Mouse (Mus musculus) megakaryocyte-erythroid progenitor cell, adult 5-6 weeks (primary cell): ENCODE measurements around the gene Cdhr1. TPM values are rescaled to one million over a fixed set of nuclear protein-coding genes. Genes with fewer than 3 reads are reported as not detected.
"Not testable (repeated sequence)": the region's sequence is repeated elsewhere in the genome, so short reads cannot be mapped to it uniquely, and the experiment has no call there.

ENCODE experiments used
- ATAC-seq: replicated peaks from 2 replicates; pipeline ENCODE4 v1.8.0; 2016; ENCODE audit warnings: mild to moderate bottlenecking, inconsistent platforms; ENCODE audit not compliant: severe bottlenecking, poor library complexity, low FRiP score, low TSS enrichment
- total RNA-seq, 2 experiments: library from RNA; stranded (forward) in 1 of 2; stranded (reverse) in 1 of 2; fragments of 200-1000, 215-1000 nt in 1 of 2; fragments of >200 nt in 1 of 2; fragmentation: Nextera tagmentation in 1 of 2; gene quantifications; 2 replicates each; pipeline ENCODE4 v1.2.3; 2014 to 2017

Cdhr1 gene
- total RNA-seq (2014; fragmentation: Nextera tagmentation) (not detected in 2 replicates), total RNA-seq (2017) (not detected in 2 replicates)

DNA sequence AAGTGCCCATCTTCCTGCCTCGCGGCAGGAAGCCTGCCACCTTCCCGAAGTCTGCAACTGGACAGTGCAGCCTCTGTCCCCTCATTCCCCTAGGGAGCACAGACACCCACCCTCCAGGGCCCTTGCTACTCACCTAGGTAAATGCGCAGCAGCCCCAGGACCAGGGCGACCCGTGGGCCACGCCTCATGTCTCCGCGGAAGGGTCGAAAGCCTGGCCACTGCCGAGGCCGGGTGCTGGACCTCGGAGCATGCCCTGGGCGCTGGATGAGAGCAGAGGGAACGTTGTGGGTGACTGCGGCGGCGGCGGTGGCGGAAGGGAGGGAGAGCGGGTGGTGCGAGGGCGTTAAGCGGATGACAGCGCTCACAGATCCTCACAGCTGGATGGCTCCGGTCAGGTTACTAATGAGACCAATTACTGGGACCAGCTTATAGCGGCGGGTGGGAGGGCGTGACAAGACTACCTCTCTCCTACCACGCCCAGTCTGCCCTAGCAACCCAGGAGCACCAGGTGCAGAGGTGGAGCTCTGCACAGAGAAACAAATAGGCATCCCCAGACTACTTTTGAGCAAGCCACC, at the start of gene Cdhr1:
Gene Cdhr1, minus strand, starts transcription at position 392 of the 575 bp plus-strand sequence.
- ATAC-seq = no peak

DNA sequence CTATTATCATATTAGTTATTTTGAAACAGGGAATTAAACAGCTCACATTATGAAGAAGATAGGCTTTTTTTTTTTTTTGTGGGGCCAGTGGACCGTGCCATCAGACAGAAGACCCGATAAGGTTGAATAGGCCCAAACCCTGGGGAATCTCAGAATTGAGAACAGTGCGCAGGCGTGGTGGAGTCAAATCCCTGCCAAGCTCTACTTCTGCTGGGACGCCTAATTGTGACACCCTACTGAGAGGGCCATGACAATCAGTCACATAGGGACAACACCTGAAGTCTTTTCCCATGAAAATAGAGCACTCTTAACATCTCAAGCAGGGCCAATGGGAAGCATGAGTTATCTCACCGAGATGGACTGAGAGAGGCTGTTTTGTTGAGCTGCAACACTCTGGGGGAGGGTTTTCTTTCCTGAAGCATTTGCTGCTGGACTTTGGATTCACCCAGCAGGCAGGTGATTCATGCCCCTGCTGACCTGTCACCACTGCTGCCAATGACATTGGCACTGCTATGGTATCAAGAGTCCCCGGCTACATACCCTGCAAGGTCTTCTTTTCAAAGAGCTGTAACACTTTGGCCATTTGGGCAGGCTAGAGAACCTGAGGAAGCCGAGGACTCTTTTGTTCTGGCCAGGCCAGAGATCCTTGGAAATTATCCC, 41.0 kb upstream of the Cdhr1 start:
- ATAC-seq = no peak

DNA sequence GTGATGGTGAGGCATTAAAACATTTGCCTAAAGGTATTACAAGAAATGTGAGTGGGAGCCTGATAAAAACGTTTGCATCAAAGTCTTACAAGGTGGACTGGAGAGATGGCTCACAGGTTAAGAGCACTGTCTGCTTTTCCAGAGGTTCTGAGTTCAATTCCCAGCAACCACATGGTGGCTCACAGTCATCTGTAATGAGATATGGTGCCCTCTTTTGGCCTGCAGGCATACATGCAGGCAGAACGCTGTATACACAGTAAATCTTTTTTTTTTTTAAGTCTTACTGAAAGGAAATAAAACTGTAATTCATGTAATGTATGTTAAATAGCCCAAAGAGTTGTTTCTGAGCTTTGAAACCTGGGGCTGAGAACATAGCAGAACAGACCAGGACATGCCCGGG, 39.4 kb upstream of the Cdhr1 start:
- not testable (repeated sequence) for ATAC-seq

DNA sequence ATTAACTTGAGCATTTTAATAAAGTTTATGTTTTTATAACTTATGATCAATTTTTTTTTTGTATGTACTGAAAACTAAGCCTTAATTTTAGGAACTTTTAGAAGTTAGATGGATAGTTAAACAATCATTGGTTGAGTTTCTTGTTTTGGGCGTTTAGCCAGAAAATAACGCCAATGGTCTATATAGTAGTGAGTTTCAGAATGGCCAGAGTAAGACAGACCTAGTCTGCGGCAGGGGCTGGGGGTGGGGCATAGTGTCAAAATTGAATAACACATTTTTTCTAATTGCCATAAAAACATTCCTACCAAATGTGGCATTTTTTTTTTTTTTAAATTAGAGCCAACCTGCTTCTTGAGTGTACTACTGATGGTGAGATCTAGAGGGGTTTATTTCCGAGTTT, 38.0 kb upstream of the Cdhr1 start:
- ATAC-seq = no peak

DNA sequence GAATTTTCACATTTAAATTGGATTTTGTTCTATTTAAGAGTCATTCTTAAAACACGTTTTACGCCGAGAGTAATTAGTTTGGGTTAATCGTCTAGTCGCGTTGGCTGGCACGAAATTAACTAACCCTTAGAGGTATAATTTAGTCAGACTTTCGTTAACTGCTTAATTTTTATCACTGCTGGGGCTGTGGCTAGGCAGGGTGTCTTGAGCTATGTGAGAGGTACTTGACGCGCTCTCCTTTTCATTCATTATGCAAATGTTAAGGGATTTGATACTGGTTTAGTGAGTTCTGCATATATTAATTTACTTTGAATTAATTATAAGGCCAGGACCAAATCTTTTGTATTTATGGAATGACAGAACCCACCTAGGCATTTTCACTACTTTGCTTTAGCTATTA, 37.5 kb upstream of the Cdhr1 start:
- peak; percentile 32 for ATAC-seq

DNA sequence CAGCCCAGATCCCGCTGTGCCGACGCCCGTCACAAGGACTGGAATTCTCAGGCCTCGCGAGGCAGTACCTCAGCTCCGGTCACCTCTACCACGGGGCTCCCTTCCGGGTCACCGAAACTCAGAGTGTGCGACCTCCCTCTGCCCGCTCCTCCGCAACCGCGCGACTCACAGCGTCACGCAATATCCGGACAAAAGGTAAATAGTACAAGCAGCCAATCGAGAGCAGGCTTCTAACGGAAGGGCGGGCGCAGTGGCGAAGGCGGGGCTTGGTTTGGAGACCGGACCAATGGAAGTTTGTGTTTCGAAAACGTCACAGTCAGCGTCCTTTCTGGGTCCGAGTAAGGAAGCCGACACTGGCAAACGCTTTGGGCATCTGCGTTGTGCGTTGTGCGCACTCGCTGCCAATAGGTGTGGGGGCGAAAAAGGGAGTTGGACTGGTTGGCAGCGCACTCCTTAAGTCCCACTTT, 37.0 kb upstream of the Cdhr1 start, which contains the start of gene Ghitm:
Gene Ghitm, minus strand, starts transcription at position 146 of the 467 bp plus-strand sequence.
- ATAC-seq = peak; percentile 99

DNA sequence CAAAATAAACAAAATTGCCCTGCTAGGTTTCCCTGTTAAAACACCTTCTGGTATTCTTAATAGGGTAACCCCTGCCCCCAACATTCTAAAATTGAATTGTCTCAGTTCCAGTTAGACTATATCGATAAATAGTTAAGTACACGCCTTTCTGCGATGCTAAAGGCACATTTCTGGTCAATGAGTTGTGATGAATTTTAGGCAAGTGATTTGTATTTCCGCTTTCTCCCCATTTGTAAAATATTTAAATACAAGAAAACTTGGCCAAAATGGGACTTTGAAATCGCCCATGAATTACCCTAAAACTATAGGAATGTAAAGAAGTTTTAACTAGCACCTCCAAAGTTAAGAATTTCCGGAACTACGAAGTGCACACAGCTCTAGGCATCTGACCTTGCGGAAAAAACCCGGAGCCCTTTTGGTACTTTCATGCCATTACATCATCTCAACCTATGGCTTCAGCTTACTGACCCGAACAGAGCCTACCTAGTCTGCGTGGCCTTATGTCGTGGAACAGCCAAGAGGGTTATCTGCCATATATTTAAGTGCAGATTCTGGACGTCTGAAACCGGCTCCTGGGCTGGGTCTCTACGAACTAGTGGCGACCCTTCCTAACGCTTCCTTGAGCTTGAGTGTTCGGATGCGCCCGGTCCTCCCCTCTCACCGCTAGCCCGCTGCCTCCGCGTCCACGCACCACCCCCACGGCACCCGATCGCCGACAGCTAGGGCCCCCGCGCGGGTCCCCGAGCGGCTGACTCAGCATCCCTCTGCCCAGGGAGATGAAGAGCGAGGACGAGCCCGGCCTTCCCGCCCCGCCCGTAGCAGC, 36.4 kb upstream of the Cdhr1 start:
- ATAC-seq = peak; percentile 53

DNA sequence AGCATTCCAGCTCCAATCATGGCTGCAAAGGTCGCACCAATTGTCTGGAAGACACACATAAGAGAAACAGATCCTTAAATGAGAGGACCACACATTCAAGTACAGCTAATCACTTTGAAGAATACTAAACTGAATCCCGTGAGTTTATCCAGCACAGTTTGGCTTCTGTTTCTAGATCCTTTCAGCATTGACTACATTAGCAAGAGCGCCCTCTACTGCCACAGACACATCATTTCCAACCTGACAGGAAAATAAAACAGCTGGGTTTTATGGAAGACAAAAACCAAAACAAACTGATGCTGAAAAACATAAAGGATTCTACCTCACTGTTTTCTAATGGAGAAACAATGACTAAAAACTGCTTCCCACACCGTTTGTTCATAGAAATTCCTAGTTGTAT, 29.5 kb upstream of the Cdhr1 start:
- peak; percentile 86 for ATAC-seq

DNA sequence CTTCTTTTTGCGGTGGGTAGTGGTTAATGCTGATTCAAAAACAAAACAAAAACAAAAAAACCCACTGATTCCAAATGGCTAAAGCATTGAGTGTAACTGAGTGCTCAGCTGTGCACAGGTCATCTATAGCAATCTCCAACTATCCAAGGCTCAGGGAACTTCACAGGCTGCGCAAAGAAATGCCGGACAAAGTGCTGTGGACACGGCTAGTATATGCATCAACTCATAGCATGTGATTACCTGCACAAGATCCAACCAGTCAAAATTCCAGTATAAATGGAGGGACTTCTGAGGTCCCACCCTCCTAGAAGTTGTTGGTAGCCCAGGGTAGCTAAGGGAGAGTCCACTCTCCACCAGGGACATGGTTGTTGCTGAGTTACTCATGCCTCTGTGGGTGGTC, 21.1 kb upstream of the Cdhr1 start:
- ATAC-seq = no peak

DNA sequence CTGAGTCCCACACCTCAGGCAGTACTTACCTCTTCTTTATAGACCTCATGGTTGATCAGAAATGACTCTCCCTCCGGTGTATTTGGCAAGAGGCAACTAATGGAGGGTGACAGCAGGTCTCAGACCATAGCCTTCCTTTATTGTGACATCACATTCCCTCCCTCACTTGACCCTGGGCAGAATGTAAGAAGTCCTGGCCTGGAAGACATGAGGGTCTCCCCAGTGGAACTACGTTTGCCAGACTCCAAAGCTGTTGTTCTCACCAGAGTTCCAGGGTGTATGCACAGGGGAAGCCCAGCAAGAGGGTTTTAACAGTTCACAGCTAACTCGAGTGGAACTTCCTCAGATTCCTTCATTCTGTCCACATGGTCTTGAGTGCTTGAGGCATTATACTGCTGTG, 15.8 kb upstream of the Cdhr1 start, which contains the start of gene 2610528A11Rik:
Gene 2610528A11Rik, minus strand, starts transcription at position 101 of the 400 bp plus-strand sequence.
- no peak for ATAC-seq

DNA sequence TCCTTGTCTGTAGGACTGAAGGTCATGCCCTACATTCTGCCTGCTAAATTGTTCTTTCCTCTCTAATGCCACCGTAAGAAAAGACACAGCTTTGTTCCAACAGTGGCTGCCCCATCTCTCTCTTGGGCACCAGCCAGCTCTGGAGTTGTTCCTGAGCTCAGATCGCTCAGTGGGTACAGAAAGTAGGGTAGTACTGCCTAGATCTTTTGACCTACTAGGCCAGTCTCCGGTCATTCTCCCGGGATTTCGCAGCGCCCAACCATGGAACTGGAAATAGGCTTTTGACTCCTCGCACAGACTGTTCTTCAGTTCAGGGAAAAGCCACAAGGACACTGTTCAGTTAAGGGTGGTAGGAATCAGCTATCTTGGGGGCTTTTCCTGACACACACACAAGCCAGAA, 14.8 kb upstream of the Cdhr1 start:
- no peak for ATAC-seq

DNA sequence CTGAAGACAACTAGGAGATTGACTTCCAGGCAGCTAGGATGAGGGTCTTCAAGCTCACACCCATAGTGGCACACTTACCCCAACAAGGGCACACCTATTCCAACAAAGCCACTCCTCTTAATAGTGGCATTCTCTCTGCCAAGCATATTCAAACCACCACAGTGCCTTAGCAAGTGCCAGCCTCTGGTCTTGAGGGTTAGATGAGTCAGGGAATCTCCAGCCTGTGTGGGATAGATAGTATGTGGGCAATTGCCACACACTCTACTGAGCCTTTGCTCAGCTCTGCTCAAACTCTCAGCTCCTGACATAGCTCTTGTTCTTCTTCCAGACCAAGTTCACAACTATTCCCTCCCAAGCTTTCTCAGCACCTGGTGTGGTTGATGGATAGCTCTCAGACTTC, 13.2 kb upstream of the Cdhr1 start:
- ATAC-seq = no peak

DNA sequence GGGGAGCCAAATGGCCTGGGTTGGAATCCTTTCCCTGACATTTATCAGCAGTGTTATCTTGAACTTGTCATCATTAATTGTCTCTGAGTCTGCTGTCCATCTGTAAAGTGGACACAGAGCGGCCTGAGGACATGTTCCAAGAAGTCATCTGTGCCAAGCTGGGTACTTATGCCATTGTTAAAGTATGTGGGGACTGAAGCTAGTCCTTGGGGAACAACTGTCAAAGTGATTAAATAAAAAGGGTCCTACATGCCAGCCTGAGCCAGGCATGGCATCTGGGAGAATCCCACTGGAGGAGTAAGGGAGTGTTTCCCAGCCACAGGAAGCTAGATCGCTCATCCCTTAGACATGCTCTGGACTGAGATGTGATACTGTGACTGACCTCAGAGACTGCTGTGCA, 12.3 kb upstream of the Cdhr1 start:
- no peak for ATAC-seq

DNA sequence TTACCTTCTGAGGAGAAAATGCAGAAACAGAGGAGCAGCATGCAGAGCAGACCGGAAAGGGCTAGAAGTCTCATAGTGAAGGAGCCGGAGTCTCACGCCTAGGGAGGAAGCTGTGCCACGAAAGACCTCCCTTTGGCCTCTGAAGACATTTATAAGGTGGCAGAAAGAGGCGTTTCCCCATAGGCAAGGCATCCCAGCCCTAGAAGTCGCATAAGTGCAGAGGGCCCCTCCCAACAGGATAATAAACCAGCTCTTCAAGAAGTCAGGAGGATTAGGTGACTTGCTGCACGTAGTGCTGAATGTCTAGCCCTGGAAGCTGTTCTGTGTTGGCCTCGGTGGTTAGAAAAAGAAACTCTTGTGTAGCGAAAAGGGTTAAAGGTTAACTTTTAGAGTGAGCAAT, 11.8 kb upstream of the Cdhr1 start:
- no peak for ATAC-seq

DNA sequence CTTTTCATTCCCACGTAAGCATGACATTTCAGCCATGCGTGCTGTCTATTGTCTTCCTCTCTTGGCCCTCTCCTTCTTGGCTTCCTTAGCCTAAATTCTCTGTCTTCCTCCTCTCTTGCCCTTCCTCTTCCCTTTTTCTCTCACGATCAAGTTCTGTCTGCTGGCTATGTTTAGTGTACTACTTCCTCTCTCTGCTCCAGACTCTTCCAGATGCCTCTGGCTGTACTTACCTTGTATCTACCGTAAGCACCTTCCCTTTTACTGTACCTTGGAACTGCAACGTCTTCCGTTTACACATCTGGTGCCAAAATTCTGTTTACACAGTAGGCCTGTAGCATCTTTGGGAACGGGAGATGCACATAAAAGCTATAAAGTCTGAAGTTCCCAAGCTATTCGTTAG, 11.3 kb upstream of the Cdhr1 start:
- ATAC-seq = no peak

DNA sequence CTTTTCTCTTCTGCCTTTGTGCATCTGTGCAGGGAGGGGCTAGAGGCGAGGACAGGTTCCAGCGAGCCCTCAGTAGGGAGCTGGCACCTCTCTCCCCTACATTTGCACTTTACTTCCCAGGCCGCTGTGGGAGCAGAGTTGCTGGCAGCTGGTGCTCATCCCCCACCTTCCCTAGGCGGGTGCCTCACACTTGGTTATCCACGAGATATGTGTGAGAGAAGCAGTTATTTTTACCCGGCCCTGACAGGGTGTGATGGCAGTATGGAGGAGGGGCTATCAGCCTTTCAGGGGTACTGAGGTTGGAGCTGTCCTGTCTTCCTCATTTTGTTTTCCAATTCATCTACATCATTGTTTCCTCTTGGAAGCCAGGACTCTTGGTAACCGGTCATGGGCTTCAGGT, 7.7 kb upstream of the Cdhr1 start:
- no peak for ATAC-seq

DNA sequence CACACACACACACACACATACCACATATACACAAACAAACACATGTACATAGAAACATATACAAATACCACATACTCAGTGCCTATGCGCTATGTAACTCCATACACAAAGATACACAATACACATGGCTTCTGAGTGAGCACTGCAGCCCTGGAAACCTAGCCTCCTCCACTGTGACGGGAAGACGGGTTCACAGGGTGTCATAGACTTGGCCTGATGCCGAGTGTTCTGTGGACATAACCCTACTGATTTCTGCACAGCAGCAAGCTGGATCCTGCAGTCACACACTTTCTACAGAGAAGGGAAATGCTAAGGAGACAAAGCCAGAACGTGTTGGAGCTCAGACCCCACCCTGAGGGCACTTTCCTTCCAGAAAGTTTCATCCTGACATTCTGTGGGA, 6.6 kb upstream of the Cdhr1 start:
- ATAC-seq = no peak

DNA sequence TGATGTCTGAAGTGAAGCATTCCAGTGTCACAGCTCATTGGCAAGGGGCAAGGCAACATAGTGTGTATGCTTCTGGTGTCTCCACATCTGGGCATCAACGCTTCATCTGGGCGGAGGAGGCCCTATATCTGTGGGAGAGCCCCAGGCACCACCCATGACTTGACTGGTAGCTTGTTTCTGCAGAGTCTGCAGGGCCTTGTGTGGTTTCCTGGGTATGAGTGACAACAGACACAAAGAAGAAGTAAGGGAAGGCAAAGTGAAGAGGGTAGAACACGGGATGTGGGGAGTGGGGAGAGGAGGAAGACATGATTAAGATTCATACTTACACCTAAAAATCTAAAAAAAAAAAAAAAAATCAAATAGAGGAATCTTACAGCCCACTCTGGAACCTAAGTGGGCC, 4.3 kb upstream of the Cdhr1 start:
- ATAC-seq = no peak

DNA sequence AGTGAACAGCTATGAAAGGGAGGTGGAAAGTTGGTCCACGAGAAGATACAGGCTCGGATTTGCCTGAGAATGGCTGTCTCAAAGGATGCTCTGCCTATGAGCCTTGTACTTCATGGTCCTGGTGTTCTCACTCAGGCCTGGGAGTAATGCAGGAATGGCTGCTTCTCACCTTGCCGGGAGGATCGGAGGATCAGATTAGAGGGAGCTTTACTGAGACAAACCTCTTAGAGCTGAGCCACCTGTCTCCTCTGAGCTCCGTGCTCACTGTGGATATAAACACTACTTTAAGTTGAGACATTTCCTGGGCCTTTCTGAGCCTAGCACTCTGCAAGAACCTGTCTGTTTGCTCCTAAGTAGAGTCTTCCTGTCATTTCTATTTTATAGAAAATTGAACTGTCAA, 3.4 kb upstream of the Cdhr1 start:
- no peak for ATAC-seq

DNA sequence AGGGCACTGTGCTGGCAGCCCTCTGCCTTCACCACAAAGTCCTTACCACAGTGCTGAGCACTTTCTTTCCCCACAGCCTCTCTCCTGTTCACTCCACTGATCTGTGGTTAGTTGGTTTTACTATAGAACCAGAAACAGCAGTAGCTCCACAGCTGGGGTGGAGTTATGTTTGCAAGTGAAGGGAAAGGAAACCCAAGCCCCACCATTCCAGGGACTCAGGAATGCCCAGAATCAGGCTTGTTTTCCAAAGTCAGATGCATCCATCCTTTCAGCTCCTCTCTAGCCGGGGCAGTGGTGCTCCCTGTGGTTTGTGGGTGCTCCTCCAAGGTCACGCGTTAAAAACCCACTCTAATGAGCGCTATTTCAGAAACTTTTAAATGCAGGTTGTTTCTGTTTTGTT, 2.6 kb downstream of the Cdhr1 start:
- no peak for ATAC-seq
